Mouse (Mus musculus) layer of hippocampus, adult 9-11 months (tissue): Measurements from ENCODE around the gene Eif6.

Experiments used
- DNase-seq: peaks from one replicate; pipeline ENCODE4 v3.0.0; 2022

Eif6 gene

DNA sequence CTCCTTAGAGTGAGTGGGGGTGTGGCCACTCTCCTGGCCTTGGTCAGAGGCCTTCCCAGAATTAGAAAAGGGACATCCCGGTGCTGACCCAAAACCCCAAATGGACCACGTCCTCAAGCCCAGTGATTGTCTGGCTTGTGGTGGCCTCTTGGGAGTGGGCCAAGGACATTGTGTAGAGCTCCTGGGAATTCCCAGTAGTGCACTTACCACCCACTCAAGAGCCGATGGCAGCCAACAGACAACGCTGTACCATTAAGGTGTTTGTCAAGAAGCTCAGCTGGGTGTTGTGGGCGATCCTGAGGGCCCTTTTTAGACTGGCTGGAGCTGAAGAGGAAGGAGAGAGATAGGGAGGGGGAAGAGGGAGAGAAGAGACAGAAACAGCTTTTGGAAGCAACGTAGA is 42.2 kb downstream of the Eif6 start:
- DNase-seq = no peak

DNA sequence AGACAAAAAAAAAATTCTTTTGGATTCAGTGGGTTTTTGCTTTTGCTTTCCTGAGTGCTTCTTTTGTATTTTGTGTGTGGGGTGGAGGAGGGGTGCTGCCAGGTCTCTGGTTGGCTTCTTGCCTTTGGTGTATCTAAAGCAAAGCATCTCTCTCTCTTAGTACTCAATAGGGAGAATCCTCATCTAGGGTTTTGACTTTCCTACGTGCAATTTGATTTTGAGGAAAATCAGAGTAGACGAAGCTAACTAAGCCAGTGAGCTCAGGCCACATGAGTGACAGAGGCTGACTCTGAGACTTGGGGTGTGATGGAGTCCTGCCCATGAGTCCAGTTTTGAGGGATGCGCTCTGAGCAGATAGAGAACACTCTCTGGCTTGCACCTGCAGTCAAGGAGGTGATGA is 47.2 kb downstream of the Eif6 start:
- no peak for DNase-seq

DNA sequence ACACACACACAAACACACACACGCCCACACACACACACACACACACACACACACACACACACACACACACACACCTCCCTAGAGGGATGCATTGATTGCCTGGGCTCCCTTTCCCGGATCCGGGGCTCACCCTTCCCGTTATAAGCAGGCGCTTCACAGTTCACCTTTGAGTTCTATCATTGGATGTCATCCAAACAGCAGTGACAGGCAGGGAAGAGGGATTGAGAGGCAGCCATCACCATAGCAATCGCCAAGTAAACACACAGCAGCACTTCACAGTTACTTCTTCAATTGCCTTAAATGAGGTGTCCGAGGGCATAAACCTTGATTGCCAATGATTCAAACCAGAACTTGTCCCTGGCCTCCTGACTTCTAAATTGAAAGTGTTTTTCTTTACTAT is 47.7 kb downstream of the Eif6 start:
- no peak for DNase-seq

DNA sequence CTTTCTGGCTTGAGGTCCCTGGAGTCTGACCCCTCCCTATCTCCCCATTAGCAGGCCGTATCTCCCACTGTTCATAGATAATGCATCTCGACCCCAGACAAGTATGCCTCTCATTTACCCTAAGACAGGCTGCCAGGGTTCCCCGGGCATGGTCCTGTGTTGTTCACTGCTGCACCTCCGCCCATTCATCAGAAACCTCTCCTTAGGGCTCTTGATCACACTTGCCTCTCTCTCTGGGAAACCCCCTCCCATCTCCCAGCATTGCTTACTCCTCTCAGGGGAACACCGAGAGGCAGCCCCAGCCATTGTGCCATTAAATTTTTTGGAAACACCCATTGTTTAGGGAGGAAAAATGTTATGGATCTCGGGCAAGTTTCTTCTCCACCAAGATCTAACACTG is 48.7 kb downstream of the Eif6 start:
- no peak for DNase-seq

DNA sequence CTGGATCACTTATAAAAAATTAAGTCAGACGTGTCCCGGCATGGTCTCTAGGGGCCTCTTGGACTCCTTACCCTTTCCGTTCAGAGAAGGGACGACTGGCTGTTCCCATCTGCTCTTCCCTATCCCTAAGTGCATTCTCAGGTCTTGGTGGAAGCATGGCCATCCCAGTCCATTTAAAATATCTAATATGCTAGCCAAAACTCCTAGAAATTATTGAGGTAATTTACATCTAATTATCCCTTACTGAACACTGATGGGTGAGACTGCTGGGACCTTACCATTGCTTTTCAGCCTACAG is 49.1 kb downstream of the Eif6 start:
- no peak for DNase-seq

DNA sequence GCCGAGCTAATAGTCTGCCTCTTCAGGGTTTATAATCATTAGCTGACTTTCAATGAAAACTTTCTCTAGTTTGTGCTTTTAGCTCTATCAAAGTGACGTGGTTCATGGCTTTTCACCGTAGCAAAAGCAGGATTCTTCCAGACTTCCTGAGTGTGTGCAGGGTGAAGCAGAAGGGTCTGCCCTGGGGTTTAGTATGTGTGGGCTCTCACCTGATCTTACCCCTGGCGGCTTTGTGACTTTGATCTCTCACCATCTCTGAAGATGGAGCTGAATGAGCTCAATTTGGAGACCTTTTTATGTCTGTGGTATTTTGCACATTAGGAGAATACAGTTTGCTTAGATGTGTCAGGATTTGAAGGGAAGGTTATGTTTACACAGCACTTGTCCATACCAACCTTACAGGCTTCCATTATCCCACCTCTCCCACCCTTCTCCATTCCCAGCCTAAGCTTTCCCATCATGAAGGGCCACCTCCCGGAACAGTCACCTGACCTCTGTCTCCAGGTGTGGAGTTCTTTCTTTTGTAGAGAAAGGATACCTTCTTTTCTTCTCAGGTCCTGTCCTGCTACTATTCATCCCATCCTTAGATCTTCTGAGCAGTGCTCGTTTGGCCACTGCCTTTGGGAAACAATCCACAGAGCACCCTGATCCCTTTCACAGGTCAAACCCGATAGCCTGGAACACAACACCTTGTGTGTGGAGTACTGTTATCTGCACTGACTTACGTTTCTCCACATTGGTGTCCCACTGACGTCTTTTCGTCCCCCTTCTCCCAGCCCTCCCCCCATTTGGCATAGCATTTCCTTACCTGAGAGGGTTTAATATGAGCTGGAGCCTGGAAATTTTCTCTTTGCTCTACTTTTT is 49.7 kb downstream of the Eif6 start:
- no peak for DNase-seq

DNA sequence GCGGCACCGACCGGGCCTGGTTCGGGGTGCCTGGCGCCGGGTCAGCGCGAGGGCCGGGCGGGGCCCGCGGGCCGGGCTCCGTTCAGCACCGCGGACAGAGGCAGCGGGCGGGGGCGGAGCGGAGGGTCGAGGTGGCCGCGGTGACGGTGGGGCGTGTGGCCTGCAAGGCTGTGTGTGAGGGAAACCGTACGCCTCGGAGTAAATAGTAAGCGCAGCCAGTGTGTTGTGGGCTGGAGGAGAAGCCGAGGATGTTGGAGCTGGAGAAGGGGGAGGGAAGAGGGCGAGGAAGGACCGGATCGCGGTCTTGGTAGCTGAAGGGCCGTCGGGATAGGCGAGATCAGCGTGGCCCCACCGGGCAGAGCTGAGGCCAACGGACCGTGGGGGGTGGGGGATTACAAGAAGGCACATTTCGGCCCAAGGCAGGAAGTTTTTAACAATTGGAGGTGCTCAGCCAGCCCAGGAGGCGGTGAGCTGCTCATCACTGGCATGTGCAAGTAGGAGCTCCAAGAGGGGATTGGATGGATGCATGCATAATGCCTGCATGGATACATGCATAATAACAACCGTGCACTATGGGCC is 51.0 kb downstream of the Eif6 start:
- DNase-seq = peak; percentile 25

DNA sequence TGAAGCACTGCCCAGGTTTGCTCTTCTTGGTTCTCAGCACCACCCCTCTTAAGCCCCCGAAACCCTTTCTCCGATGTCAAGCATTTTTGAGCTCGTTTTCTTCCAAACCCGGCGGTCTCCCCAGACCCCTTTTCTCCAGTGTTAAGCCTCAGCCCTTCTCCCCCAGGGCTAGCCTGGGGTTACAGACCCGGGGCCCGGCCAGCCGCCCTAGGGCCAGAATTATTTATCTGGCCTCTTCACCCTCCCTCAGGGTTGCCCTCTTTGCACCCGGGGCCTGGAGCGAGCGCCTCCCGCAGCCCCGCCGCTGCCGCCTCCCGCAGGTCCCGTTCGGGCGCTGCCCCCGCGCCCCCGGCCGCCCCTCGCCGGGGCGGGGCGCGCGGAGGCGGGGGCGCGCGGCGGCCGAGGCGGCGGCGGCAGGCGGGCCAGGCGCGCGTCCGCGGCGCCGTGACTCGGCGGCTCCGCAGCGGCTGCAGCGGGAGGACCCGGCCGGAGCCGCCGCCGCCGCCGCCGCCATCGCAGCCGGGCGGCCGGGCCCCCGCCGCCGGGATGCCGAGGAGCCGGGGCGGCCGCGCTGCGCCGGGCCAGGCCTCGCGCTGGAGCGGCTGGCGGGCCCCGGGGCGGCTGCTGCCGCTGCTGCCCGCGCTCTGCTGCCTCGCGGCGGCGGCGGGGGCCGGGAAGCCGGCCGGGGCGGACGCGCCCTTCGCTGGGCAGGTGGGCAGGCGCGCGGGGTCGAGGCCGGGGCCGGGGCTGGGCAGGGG is 51.6 kb downstream of the Eif6 start, which contains the start of gene Mmp24:
Gene Mmp24, plus strand, starts transcription at position 416 of the 758 bp plus-strand sequence.
- no peak for DNase-seq

DNA sequence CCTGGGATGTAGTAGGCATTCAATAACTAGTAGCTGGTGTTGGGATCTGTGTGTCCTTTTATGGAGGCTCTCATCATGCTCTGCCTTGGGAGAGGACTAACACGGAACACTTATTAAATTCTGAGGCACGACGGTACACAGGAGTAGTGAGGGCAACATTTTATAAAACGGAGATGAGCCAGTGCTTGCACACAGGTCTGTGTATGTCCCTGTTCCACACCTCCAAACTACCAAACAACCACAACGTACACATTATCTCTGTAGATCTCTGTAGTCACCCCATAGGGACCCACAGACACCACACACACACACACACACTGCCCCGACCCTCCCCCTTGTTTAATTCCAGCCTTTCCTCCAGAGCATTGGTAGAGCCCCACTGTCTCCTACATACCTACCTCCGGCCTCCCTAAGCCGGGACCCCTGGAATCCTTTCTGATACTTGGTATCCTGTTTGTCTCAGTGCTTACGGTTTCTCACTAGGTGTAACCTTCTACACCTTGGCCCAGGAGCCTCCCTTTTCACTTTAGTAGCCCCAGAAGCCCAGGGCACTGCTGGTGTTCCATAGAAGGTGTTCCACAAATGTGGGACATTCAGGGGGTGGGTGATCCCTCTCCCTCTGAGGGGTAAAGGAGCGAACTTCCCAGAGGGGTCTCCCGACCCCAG is 52.3 kb downstream of the Eif6 start:
- no peak for DNase-seq

DNA sequence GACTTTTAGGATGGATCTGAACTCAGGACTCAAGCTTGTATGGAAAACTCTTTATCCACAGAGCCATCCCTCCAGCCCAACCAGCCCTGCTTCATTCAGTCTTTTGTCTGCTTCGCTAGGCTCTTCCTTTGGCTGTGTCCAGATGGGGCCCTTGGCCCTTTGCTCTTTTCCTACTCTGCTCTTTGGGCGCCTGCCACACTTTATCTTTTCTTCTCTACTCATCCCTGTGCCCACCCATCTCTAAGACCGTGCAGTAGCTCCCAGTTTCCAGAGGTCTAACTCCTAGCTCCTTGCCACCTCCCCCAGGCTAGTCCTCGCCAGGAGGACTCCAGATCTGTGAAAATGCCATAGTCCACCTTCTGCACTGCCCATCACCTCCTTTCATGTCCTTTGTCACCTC is 53.1 kb downstream of the Eif6 start:
- no peak for DNase-seq
